In the genomic region with DNA sequence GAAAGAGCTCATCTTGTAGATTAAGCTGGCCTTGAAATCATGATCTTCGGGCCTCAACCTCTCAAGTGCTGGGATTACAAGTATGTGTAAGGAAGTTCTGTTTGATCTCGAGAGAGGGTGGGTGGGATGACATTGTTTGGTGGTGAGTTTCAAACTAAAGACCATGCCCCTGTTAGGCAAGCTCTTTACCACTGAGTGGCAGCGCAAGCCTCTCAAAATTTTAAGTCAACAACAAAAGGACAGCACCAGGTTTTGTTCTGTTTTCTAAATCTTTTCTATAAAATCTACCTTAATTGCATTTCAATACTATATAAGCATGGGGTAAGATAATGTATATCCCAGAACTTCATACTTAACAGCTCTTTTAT, we compare ENCODE assay signal across 11 mouse cellular contexts. TPM values are rescaled to one million over a fixed set of nuclear protein-coding genes. Genes with fewer than 3 reads are reported as not detected.
DNase-seq lines count a peak whose midpoint lies in the region; ATAC-seq and TF ChIP-seq lines count a peak whose summit lies in the region.
"Had no signal": no experiment of that assay in that cellular context is flagged by ENCODE, and none has a peak within 500 bp of the region (broad histone marks: within the 10 kb centered on the region; RNA-seq: fewer than 3 reads in every experiment).

No protein-coding gene starts in this region.

- no peak for TF ChIP-seq POLR2A in spleen, adult 2 months (IDR thresholded peaks at IDR 0.05; ENCODE audit: low read depth, low read length)

- no peaks in the 10 kb centered on the region for H3K36me3 ChIP-seq in hindbrain, postnatal 0 days (ENCODE audit: insufficient read depth, low read length)
- no peaks in the 10 kb centered on the region for H3K36me3 ChIP-seq in hindbrain, embryonic 16.5 days (ENCODE audit: control insufficient read depth, insufficient read depth, low read length)
- H3K36me3 ChIP-seq in spleen, adult 2 months (ENCODE audit: control insufficient read depth, insufficient read depth, low read length) = peaks cover 1% of the 10 kb centered on the region; the same call in 1 of the 2 replicates
- peaks cover 6% of the 10 kb centered on the region; the same call in 1 of the 2 replicates for H3K36me3 ChIP-seq in ES-E14 (ENCODE audit: control insufficient read depth, insufficient read depth, low read length, poor library complexity, severe bottlenecking)
- H3K36me3 ChIP-seq in stomach, embryonic 15.5 days = no peaks in the 10 kb centered on the region

- H3K4me3 ChIP-seq in hindbrain, postnatal 0 days (ENCODE audit: low read length) = no peak overlapping the region
- H3K4me3 ChIP-seq in hindbrain, embryonic 16.5 days (ENCODE audit: low read length) = no peak overlapping the region
- no peak overlapping the region for H3K4me3 ChIP-seq in spleen, adult 2 months (ENCODE audit: extremely low read depth, insufficient read depth, insufficient read length)
- H3K4me3 ChIP-seq in ES-E14 (ENCODE audit: insufficient read depth in 1 of 2, low read depth in 1 of 2, low read length in 2 of 2, poor library complexity in 1 of 2, severe bottlenecking in 1 of 2) = peak overlapping the region; percentile 2 to 24; a peak in 1 of 4 replicates
- H3K4me3 ChIP-seq in stomach, embryonic 15.5 days (replicated peaks) = no peak overlapping the region
- H3K4me3 ChIP-seq: left cerebral cortex, adult 2 months had no signal

- 69% methylated on average over 3 of the region's 3 CpGs for WGBS in hindbrain, postnatal 0 days
- WGBS in hindbrain, embryonic 16.5 days = 78% methylated on average over 3 of the region's 3 CpGs
- 56% methylated on average over 3 of the region's 3 CpGs for WGBS in spleen, adult 2 months
- WGBS in stomach, embryonic 15.5 days = 48% methylated on average over 3 of the region's 3 CpGs

- peak; percentile 32 for DNase-seq in hindbrain, postnatal 0 days (ENCODE audit: low spot score)
- no peak for DNase-seq in spleen, adult 2 months (ENCODE audit: low read depth in 1 of 2, low spot score in 2 of 2)
- DNase-seq in spleen, postnatal 4 days (ENCODE audit: low spot score in 2 of 2) = no peak
- DNase-seq in ES-E14 (ENCODE audit: low read depth, low spot score) = no peak
- DNase-seq in adrenal gland, adult 2 months = no peak
- DNase-seq: kidney, adult 18-20 months; thymus, adult 2 months had no signal

- no peaks in the 10 kb centered on the region for H3K9me3 ChIP-seq in hindbrain, postnatal 0 days (ENCODE audit: low read length)
- no peaks in the 10 kb centered on the region for H3K9me3 ChIP-seq in hindbrain, embryonic 16.5 days (ENCODE audit: control insufficient read depth, low read length)
- no peaks in the 10 kb centered on the region for H3K9me3 ChIP-seq in ES-E14 (ENCODE audit: control insufficient read depth, insufficient read depth, low read depth, low read length)
- H3K9me3 ChIP-seq in stomach, embryonic 15.5 days = no peaks in the 10 kb centered on the region

- ATAC-seq in hindbrain, postnatal 0 days = no peak
- ATAC-seq in hindbrain, embryonic 16.5 days = no peak
- no peak for ATAC-seq in stomach, embryonic 15.5 days (ENCODE audit: insufficient read depth, low FRiP score, low read depth)

- no peak overlapping the region for H3K9ac ChIP-seq in hindbrain, postnatal 0 days (replicated peaks; ENCODE audit: low read length)
- H3K9ac ChIP-seq in hindbrain, embryonic 16.5 days (ENCODE audit: low read depth, low read length) = no peak overlapping the region
- peak overlapping the region; percentile 57; the same call in 1 of the 2 replicates for H3K9ac ChIP-seq in ES-E14 (ENCODE audit: insufficient read depth, low read depth, low read length, poor library complexity, severe bottlenecking)
- no peak overlapping the region for H3K9ac ChIP-seq in stomach, embryonic 15.5 days

- no peak overlapping the region for H3K27ac ChIP-seq in hindbrain, postnatal 0 days
- no peak overlapping the region for H3K27ac ChIP-seq in hindbrain, embryonic 16.5 days (ENCODE audit: low read depth, low read length)
- H3K27ac ChIP-seq in spleen, adult 2 months (ENCODE audit: insufficient read depth, low read length) = no peak overlapping the region
- H3K27ac ChIP-seq in ES-E14 (ENCODE audit: insufficient read depth, low read depth, low read length, poor library complexity, severe bottlenecking) = peak overlapping the region; percentile 70; the same call in 1 of the 2 replicates
- peak overlapping the region; percentile 52; the same call in 1 of the 2 replicates for H3K27ac ChIP-seq in stomach, embryonic 15.5 days
- H3K27ac ChIP-seq: left cerebral cortex, adult 2 months; macrophage had no signal

- H3K4me2 ChIP-seq in hindbrain, postnatal 0 days (ENCODE audit: low read depth, low read length) = no peak overlapping the region
- H3K4me2 ChIP-seq in hindbrain, embryonic 16.5 days (ENCODE audit: low read length) = no peak overlapping the region
- H3K4me2 ChIP-seq in stomach, embryonic 15.5 days = no peak overlapping the region

- no peaks in the 10 kb centered on the region for H3K4me1 ChIP-seq in hindbrain, postnatal 0 days (ENCODE audit: insufficient read depth, low read length)
- H3K4me1 ChIP-seq in hindbrain, embryonic 16.5 days (ENCODE audit: control insufficient read depth, insufficient read depth, low read depth, low read length) = no peaks in the 10 kb centered on the region; the same call in 1 of the 2 replicates
- H3K4me1 ChIP-seq in spleen, adult 2 months (ENCODE audit: control insufficient read depth, insufficient read depth, insufficient read length) = no peaks in the 10 kb centered on the region; the same call in 1 of the 2 replicates
- peaks cover 17 to 19% of the 10 kb centered on the region in 2 experiments for H3K4me1 ChIP-seq in ES-E14 (ENCODE audit: control insufficient read depth in 2 of 2, insufficient read depth in 2 of 2, low read length in 2 of 2, poor library complexity in 1 of 2)
- peaks cover 17% of the 10 kb centered on the region; the same call in 1 of the 2 replicates for H3K4me1 ChIP-seq in stomach, embryonic 15.5 days

- in situ Hi-C loops in ES-E14 (cut with MboI; ENCODE audit: low sequenced_read_pairs in 2 of 2, unreplicated experiment in 2 of 2) = no loop called here

- peak; percentile 45; the same call in 1 of the 2 replicates for TF ChIP-seq CTCF in hindbrain, postnatal 0 days (IDR thresholded peaks at IDR 0.05; ENCODE audit: low read depth)
- TF ChIP-seq CTCF in spleen, adult 2 months (IDR thresholded peaks at IDR 0.05; ENCODE audit: extremely low read depth, insufficient read depth, insufficient read length, insufficient replicate concordance) = peak; percentile 23; the same call in 1 of the 2 replicates

- no peaks in the 10 kb centered on the region for H3K27me3 ChIP-seq in hindbrain, postnatal 0 days (ENCODE audit: insufficient read depth, low read length)
- no peaks in the 10 kb centered on the region for H3K27me3 ChIP-seq in hindbrain, embryonic 16.5 days (replicated peaks; ENCODE audit: control insufficient read depth, insufficient read depth, low read length)
- no peaks in the 10 kb centered on the region for H3K27me3 ChIP-seq in spleen, adult 2 months (ENCODE audit: control insufficient read depth, insufficient read depth, low read length)
- no peaks in the 10 kb centered on the region for H3K27me3 ChIP-seq in stomach, embryonic 15.5 days (replicated peaks)

TF ChIP-seq in ES-E14, 5 proteins besides CTCF, POLR2A, EP300 and RAD21:
- TF ChIP-seq ZNF384 (IDR thresholded peaks at IDR 0.05; ENCODE audit: low read depth, low read length) = no peak
- TF ChIP-seq ZC3H11A (IDR thresholded peaks at IDR 0.05; ENCODE audit: borderline replicate concordance, low read depth, low read length) = no peak
- TF ChIP-seq MAFK (IDR thresholded peaks at IDR 0.05; ENCODE audit: insufficient read depth, low read depth, low read length) = no peak
- no peak for TF ChIP-seq CHD2 (IDR thresholded peaks at IDR 0.05; ENCODE audit: low read depth, low read length)
- TF ChIP-seq HCFC1 (IDR thresholded peaks at IDR 0.05; ENCODE audit: borderline replicate concordance, insufficient read depth, low read length) = no peak

RNA-seq across cellular contexts. Expression of a gene that starts 39.4 kb away (rescaled TPM):
- total RNA-seq in hindbrain, postnatal 0 days (2014; rRNA removed) = 21.5 and 22.9 TPM in 2 replicates
- 8.0 and 8.9 TPM in 2 replicates for polyA plus RNA-seq in hindbrain, postnatal 0 days (2015; fragmentation: Nextera tagmentation; extraction: Ambion mirVana)
- 10.0 and 12.9 TPM in 2 replicates for polyA plus RNA-seq in hindbrain, embryonic 16.5 days (2015; fragmentation: Nextera tagmentation; extraction: Ambion mirVana)
- polyA plus RNA-seq in spleen, adult 2 months (2012; rRNA removed) = 23.7 and 26.5 TPM in 2 replicates
- total RNA-seq in ES-E14 (2012; rRNA removed) = 73.1 and 98.4 TPM in 2 replicates
- polyA plus RNA-seq in stomach, embryonic 15.5 days (2015; fragmentation: Nextera tagmentation; extraction: Ambion mirVana) = 13.7 and 16.8 TPM in 2 replicates
- 10 to 100 TPM; 38.8 to 51.0 TPM for total RNA-seq in adrenal gland, adult 2 months (2021)
- polyA plus RNA-seq in adrenal gland, adult 2 months (2012; rRNA removed) = 15.8 and 17.8 TPM in 2 replicates

Comparison
In these comparisons a context has a peak if more than half of its experiments do, and no peak if none do; other contexts are left out.
1. H3K27ac ChIP-seq: peak in ES-E14 (single experiment) and stomach, embryonic 15.5 days (single experiment); none in hindbrain, postnatal 0 days (single experiment), hindbrain, embryonic 16.5 days (single experiment) and spleen, adult 2 months (single experiment).
2. H3K4me3 ChIP-seq: peak in ES-E14 (2 of 2); none in hindbrain, postnatal 0 days (single experiment), hindbrain, embryonic 16.5 days (single experiment), spleen, adult 2 months (single experiment) and stomach, embryonic 15.5 days (single experiment).